Mouse (Mus musculus): ENCODE data around the gene Duox2. TPM values are rescaled to one million over a fixed set of nuclear protein-coding genes. Genes with fewer than 3 reads are reported as not detected.

The Duox2 gene
- polyA plus RNA-seq, 1 experiment from 2014 or later = 0.35 TPM

- 7% methylated on average over 26 of the region's 26 CpGs for WGBS
- no peak for ATAC-seq (ENCODE audit: insufficient read depth, low FRiP score, low read depth)
- Histone ChIP-seq H3K4me2 (peak overlapping the region; percentile 90), H3K9me3 (no peaks in the 10 kb centered on the region), H3K4me3 (replicated peaks) (peak overlapping the region; percentile 66), H3K4me1 (no peaks in the 10 kb centered on the region), H3K9ac (peak overlapping the region; percentile 24; the same call in 1 of the 2 replicates), H3K27ac (peak overlapping the region; percentile 38), H3K36me3 (no peaks in the 10 kb centered on the region), H3K27me3 (replicated peaks) (no peaks in the 10 kb centered on the region)
Observed at GRCm38 (mm10) chr2:122233759-122234557, 64.3 kb downstream of the Duox2 start.

- Histone ChIP-seq H3K27me3 (replicated peaks) (no peaks in the 10 kb centered on the region), H3K27ac (no peak overlapping the region), H3K4me3 (replicated peaks) (no peak overlapping the region), H3K4me1 (no peaks in the 10 kb centered on the region), H3K9ac (no peak overlapping the region), H3K4me2 (peak overlapping the region; percentile 90; the same call in 1 of the 2 replicates), H3K36me3 (no peaks in the 10 kb centered on the region), H3K9me3 (no peaks in the 10 kb centered on the region)
- 63% methylated on average over 5 of the region's 5 CpGs for WGBS
- no peak for ATAC-seq (ENCODE audit: insufficient read depth, low FRiP score, low read depth)
Observed at GRCm38 (mm10) chr2:122233341-122233740, 64.9 kb downstream of the Duox2 start.

GRCm38 (mm10) chr2:122231616-122232015 lies 66.6 kb downstream of the Duox2 start:
- H3K36me3 ChIP-seq = no peaks in the 10 kb centered on the region
- H3K27me3 ChIP-seq (replicated peaks) = no peaks in the 10 kb centered on the region
- WGBS = 83% methylated on average over 9 of the region's 9 CpGs
- H3K4me1 ChIP-seq = no peaks in the 10 kb centered on the region
- no peaks in the 10 kb centered on the region for H3K9me3 ChIP-seq
- H3K27ac ChIP-seq = no peak overlapping the region; the same call in 1 of the 2 replicates
- no peak overlapping the region for H3K4me3 ChIP-seq (replicated peaks)
- no peak for ATAC-seq (ENCODE audit: insufficient read depth, low FRiP score, low read depth)
- H3K4me2 ChIP-seq = no peak overlapping the region
- no peak overlapping the region for H3K9ac ChIP-seq

GRCm38 (mm10) chr2:122230395-122230794 lies 67.9 kb downstream of the Duox2 start:
- no peak overlapping the region for H3K27ac ChIP-seq
- H3K4me1 ChIP-seq = no peaks in the 10 kb centered on the region
- 83% methylated on average over 6 of the region's 6 CpGs for WGBS
- no peak for ATAC-seq (ENCODE audit: insufficient read depth, low FRiP score, low read depth)
- no peaks in the 10 kb centered on the region for H3K36me3 ChIP-seq
- no peaks in the 10 kb centered on the region for H3K27me3 ChIP-seq (replicated peaks)
- H3K4me2 ChIP-seq = no peak overlapping the region
- no peaks in the 10 kb centered on the region for H3K9me3 ChIP-seq
- no peak overlapping the region for H3K9ac ChIP-seq
- no peak overlapping the region for H3K4me3 ChIP-seq (replicated peaks)

Other genes with a start within 250 kb of the Duox2 start
- 7.7 and 9.9 TPM in 2 replicates for gene Spg11, start 180.1 kb downstream of the Duox2 start, polyA plus RNA-seq (2015; fragmentation: Nextera tagmentation; extraction: Ambion mirVana)
- gene B2m, start 150.8 kb downstream of the Duox2 start, polyA plus RNA-seq (2015; fragmentation: Nextera tagmentation; extraction: Ambion mirVana) = 338 and 449 TPM in 2 replicates
- gene Trim69, start 137.7 kb downstream of the Duox2 start, polyA plus RNA-seq (2015; fragmentation: Nextera tagmentation; extraction: Ambion mirVana) = not detected in 2 replicates
- not detected in 2 replicates for gene Patl2, start 112.3 kb downstream of the Duox2 start, polyA plus RNA-seq (2015; fragmentation: Nextera tagmentation; extraction: Ambion mirVana)
- gene Terb2, start 112.2 kb downstream of the Duox2 start, polyA plus RNA-seq (2015; fragmentation: Nextera tagmentation; extraction: Ambion mirVana) = not detected in 2 replicates
- 33.8 and 49.9 TPM in 2 replicates for gene Sord, start 63.7 kb downstream of the Duox2 start, polyA plus RNA-seq (2015; fragmentation: Nextera tagmentation; extraction: Ambion mirVana)
- 0.59 and 0.87 TPM in 2 replicates for gene Duoxa2, start 451 bp upstream of the Duox2 start, polyA plus RNA-seq (2015; fragmentation: Nextera tagmentation; extraction: Ambion mirVana)
- gene Duoxa1, start 15.3 kb upstream of the Duox2 start, polyA plus RNA-seq (2015; fragmentation: Nextera tagmentation; extraction: Ambion mirVana) = 3.1 and 6.1 TPM in 2 replicates
- 1.0 and 2.0 TPM in 2 replicates for gene Duox1, start 17.2 kb upstream of the Duox2 start, polyA plus RNA-seq (2015; fragmentation: Nextera tagmentation; extraction: Ambion mirVana)
- 2.3 and 2.6 TPM in 2 replicates for gene Shf, start 70.7 kb upstream of the Duox2 start, polyA plus RNA-seq (2015; fragmentation: Nextera tagmentation; extraction: Ambion mirVana)
- 14.3 and 20.0 TPM in 2 replicates for gene Slc28a2, start 128.0 kb upstream of the Duox2 start, polyA plus RNA-seq (2015; fragmentation: Nextera tagmentation; extraction: Ambion mirVana)
- 0.13 and 0.14 TPM in 2 replicates for gene Gm14085, start 186.5 kb upstream of the Duox2 start, polyA plus RNA-seq (2015; fragmentation: Nextera tagmentation; extraction: Ambion mirVana)

Data from stomach, embryonic 15.5 days (tissue).